Mouse (Mus musculus) embryo, embryonic 10 days (tissue): Measurements from ENCODE around the gene Usp30.

ENCODE experiments used
- DNase-seq: peaks from one replicate; pipeline ENCODE4 v3.0.0-alpha.2; 2015; ENCODE audit warnings: low spot score

Gene Usp30

DNA sequence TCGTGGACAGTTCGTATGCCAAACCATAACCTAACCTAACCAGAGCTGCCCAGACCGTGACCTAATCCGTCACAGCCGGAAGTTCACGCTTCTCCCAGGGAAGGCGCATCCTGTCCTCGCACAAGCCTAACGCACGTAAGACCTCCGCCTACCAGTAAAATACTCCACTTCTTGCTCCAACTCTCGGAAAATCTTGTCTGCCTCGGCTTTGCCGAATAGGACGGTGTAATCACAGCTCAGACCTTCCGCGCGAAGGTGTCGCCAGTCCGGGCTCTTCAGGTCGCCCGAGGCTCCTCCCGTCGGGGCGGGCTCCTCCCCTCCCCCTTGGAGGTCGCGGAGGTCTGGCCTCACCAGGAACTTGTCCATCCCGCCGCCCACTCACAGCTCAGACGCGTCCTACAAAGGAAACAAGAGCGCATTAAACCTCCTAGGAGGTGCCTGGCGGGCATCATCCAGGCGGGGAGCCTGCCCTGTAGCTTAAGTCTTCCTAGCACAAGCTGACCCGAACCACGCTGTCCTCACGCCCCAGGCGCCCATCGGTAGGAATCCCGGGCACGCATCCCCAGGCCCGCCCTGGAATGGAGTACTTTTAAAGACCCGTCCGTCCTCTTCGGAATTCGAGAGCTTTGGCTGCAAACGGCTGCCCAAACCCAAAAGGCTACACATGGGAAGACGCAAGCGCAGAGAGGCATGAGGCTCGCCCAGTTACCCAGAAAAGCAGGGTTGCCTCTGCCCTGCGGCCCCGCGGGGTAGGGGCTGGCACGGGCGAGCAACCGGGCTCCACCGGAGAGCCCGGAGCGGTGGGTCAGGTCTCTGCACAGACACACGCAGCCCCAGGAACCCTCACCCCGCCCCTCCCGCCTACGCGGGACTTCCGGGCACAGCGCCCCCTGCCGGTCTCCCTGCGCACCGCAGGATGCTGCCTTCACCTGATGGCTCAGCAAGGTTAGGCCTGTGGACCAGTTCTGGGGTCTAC, 62.4 kb downstream of the Usp30 start, which contains the start of gene Alkbh2:
Gene Alkbh2 (minus strand): TSS at position 845 of the 976 bp plus-strand sequence.
- DNase-seq = peak; percentile 87

DNA sequence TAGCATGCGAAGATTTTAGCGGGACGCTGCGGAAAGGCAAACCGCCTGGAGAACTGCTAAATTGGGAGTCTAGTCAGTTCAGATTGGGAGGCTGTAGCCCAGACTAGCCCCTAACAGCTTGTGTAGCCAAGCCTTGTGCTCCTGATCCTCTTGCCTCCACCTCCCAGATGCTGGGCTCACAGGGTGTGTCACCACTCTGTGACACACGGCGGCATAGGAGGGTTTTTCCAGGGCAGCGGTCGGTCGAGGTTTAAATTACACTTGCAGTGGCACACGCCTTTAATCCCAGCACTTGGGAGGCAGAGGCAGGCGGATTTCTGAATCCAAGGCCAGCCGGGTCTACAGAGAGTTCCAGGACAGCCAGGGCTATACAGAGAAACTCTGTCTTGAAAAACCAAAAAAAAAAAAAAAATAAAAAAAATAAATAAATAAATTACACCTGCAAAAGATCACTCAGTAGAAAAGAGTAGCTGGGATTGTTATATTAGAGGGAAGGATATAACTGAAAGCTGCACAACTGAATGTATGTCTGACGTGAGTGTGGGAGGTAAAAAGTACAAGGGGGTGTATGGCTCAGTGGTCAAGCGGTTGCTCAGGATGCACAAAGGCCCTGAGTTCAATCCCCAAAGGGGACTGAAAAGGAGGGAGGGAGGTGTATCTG, 64.4 kb downstream of the Usp30 start:
- no peak for DNase-seq

DNA sequence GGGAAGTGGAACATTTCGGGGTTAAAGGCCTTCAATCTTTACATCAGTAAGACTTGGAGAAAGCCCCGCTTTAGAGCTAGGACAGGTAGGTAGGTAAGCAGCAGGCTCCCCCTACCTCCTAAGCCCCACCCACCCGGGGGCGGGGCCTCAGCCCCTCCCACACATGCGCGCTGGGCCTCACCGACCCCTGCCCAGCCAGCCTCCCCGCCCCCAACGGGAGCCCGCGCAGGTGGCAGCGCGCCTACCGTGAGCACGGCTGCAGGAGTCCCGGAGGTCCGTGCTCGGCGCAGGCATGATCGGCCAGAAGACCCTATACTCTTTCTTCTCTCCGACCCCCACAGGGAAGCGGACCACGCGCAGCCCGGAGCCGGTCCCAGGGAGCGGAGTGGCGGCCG, 64.9 kb downstream of the Usp30 start, which contains the start of gene Ung:
Gene Ung (plus strand): TSS at position 176 of the 395 bp plus-strand sequence.
- peak; percentile 57 for DNase-seq

DNA sequence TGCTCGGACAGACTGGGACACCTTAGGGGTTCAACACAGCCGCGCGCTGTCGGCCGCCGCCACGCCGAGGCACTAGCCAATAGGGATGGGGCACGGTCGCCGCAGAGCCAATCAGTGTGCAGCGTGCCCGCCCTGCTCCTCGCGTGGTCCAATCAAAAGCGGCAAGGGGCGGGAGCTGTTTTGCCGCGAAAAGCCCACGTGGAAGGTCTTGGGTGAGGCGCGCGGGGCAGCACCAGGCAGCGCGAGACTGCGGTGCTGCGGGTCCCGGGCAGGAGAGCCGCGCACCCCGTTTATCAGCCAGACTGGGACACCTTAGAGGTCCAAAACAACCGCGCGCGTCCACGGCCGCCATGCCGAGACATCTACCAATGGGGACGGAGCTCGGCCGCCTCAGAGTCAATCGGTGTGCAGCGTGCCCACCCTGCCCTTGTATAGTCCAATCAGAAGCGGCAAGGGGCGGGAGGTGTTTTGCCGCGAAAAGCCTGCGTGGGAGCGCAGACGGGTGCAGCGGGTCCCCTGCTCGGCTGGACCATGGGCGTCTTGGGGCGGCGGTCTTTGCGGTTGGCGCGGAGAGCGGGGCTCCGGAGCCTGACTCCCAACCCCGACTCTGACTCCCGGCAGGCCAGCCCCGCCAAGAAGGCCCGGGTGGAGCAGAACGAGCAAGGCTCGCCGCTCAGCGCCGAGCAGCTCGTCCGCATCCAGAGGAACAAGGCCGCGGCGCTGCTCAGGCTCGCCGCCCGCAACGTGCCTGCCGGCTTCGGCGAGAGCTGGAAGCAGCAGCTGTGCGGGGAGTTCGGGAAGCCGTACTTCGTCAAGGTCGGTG, 65.6 kb downstream of the Usp30 start:
- DNase-seq = peak; percentile 97

DNA sequence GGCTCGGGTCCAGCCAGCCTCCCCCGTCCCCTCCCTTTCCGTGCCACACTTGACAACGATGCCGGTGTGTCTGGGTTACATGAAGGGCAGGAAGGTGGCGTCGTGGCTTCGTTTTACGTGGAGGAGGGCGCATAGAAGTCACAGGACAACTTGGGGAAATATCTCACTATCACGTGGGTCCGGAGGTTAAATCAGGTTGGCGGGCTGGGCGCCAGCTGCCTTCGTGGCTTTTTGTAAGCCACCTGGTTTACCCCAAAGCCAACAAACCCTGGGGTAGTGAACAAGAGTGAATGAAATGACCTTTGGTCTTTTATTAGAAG, 66.2 kb downstream of the Usp30 start:
- peak; percentile 45 for DNase-seq

DNA sequence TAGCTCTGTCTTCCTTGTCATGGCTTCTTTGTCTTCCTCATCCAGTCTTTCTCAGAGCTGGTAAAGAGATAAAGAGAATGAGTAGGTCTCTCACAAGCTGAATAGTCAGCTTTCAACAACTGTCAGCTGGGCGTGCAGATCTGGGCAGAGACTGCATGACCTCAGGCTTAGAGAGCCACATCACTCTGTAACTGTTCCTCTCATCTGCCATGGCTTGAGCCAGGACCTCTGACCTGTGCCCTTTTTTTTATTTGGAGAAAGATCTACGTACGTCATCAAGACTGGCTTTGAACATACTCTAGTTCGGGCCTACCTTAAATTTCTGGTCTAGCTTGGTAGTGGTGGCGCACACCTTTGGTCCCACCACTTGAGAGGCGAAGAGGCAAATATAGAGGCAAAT, 67.6 kb downstream of the Usp30 start:
- DNase-seq = no peak

DNA sequence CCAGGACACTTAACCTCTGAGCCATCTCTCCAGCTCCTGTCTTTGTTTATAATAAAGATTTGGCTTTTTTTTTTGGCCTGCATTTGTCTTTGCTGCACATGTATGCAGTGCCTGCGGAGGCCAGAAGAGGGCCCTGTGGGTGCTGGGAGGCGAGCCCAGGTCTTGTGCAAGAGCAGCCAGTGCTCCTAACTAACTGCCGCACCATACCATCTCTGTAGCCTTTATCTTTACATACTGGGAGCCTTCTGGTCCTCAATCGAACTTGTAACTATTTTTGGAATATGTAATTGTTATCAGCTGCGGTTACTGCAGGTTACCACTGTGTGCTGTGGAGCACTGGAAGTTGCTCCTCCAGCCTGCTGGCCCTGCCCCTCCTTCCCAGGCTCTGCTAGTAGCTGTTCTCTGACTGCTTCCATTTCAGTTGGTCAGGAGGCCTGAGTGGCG, 68.9 kb downstream of the Usp30 start:
- DNase-seq = peak; percentile 36

DNA sequence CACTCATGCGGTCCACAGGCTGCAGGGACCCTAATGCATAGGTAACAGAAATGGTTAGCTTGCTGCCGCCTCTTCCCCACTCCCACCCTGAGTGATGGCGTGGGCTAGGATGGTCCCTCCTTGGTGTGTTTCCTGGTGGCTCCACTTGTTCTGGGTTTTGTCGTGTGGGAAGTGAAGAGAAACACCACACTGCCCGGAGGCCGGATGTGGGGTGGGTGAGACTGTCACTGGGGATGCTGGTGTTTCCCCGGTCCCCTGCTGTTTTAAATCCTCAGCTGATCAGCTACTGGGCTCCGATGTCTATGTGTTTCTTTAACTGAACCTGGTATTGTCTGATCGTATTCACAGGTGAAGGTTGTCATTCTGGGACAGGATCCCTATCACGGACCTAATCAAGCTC, 70.3 kb downstream of the Usp30 start:
- DNase-seq = no peak

DNA sequence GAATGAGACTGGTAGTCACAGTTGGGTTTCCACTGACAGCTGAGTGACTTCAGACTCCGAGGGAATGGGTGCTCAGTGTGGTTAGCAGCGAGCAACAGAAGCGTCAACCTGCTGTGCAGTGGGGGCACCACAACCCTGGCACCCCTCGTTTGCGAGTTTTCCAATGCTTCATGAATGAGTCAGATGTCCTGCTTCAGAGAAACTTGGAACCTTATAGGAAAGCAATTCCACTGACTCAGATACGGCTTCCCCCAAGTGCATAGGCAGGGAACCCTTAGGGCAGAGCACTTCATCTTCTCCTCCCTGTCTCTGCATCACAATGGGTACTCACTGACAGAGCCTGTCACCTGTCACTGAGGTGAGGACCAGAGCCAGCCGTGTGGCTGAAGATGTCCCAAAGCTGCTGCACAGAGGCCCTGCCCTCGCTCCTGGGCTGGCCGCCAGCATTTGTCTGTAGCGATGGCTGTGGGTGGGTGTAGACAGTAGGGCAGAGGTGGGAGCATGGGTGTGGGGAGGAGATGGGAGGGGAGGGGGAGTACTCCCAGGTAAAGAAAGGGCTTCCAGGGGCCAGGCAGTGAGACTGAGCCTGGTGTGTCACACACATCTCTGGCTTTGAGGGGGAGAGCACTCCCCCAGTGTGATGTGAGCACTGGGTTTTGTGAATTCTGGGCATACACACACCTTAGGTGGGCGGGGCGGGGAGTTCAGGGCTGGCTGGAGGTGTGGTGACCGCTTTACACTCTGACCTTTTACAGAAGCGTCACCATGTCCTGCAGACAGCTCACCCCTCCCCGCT, 72.4 kb downstream of the Usp30 start:
- no peak for DNase-seq

DNA sequence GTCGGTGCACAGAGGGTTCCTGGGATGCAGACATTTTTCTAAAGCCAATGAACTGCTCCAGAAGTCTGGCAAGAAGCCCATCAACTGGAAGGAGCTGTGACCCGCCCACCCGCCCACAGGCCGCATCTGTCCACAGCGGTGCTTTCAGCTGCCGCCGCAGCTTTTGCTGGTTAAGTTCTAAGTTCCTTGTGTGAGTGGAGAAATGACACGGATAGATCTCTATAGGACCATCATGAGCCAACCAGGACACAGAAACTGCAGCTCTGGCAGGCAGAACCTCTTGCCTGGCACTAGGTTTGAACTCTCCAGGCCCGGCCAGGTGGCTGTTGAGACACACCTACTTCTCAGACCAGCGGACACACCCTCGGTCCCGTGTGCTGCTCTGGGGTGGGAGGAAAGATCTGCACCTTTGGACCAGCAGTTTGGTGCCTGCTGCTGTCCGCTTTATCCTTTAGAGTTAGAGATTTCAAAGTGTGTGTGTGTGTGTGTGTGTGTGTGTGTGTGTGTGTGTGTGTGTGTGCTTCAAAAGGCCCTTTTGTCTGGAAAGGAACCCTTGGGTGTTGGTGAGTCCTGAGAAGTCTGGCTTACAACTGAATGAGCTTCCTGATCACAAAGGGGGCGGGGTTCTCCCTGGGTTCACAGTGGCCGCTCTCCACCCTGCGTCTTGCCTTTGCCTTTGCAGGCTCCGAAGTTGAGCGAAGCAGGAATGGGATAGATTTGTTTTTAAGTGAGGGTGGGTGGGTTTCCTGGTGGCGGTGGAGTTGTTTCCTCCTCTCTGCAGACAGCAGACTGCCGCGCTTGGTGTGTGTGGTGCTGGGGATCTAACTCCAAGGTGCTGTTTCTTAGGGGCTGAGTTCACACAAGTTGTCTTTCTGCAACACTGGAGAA, 73.3 kb downstream of the Usp30 start:
- no peak for DNase-seq

DNA sequence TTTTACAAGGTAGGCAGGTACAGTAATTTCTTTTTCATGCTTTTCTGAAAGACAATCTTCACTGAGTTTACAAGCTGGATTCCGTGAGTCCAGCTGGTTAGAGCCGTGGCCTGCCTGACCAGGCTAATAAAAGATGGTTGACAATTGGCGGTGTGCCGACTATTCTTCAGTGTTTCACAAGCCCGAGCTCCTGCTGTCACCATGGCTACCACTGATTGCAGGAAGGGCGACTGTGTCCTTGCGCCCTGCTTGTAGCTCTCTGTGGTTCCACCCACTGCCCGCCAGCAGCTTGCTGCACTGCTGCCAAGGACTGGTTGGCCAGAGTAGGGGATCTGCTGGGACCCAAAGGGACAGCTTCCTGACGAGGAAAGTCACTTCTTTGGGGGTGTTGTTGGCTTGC, 73.9 kb downstream of the Usp30 start:
- DNase-seq = peak; percentile 50

DNA sequence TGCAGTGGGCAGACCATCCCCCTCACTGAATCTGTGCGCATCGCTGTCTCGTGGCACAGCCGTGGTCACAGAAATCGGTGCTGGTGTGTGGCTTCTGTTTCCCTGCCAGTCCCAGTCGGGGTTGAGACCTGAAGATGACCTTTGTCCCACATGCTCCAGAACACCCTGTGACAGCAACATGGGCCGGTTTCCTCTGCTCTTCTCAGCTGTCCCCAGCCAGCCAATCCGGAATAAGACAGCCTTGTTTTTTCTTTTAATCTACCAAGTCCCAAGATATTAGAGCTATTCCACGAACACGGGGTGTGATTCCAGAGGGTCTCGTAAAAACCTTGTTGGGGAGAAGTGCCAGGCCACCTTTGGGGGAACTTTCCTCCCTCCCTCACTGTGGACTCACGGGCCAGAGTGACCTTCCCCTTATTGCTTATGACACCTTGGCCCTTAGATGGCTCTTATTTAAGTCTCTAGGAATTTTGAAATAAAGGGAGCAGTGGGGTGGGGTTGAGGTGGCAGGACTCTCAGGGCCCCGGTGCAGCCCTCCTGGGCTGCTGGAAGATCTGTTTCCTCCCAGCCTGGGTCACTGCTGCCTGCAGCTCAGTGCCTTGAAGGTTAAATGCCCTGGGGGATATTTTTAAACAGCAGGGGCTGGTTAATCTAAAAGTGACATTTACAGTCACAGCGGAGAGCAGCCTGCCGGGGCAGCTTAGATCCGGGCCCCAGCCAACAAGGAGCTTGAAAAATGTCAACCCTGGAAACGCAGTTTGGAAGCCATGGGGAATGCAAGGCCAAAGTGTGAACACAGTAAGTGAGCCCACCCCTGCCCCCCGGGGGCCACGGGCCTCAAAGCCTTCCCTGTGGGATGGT, 81.0 kb downstream of the Usp30 start, which contains the start of gene Acacb:
Gene Acacb (plus strand): TSS at position 508 of the 861 bp plus-strand sequence.
- no peak for DNase-seq

DNA sequence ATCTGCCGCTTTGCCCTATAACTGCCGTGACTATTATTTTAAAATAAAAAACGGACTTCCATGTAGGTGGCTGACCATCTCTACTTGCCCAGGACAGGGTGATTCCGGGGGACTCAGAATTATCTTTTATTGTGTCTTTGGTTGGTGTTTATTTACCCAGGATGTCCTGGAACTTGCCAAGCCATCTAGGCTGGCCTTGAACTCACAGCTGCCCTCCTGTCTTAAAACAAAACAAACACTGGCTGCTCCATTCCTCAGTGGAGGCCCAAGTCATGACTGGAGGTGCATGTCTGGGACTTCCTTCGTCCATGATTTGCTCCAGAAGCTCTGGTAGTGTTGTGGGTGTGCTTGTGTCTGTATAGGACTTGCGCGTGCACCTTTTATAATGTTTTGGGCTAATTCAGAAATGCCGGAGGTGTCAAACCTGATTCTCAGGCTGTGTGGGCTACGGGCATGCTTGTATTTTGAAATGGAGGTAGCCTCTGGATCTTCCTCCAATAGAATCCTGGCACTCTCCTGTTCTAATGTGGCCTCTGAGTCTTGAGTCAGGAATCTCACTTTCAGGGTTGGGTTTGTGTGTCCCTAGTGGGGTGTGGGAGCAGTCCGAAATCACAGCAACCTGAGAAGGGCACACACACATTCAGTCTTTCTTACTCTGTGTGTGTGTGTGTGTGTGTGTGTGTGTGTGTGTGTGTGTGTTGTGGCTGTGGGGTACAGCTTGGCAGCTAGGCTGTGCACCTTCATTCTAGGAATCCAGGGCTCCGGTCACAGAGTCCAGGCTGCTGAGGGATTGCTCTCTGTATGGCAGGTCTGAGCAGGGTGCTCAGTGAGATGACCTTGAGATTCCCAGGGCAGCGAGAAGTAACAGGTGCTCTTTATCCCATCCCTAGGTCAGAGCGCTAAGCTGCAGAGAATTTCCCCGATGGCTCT, 82.0 kb downstream of the Usp30 start:
- no peak for DNase-seq

DNA sequence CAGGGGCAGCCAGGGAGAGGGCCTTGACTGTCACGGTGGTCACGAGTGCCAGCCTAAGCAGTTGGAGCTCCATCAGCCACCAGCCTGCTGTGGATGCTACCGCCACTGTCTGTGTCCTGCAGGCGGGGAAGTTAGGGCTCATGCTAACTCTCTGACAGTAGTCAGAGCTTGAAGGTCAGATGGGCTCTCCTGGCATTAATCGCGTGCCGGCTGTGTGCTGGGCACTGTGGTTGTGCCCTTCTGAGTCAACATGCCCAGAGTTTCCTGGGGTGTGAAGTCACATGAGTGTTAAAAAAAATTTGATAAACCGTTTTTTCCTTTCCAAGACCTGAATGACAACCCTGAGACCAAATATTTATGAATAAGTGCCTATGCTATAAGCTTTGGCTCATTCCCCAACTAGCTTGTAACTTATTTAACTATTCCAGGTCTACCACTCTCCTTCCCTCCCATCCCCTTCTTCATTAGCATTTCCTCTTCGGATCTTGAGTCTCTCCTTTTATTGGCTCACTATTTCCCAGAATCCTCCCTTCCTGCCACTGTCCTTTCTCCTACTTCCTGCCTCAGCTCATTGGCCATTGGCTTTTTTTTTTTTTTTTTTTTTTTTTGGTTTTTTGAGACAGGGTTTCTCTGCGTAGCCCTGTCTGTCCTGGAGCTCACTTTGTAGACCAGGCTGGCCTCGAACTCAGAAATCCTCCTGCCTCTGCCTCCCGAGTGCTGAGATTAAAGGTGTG, 87.3 kb downstream of the Usp30 start:
- DNase-seq = no peak

DNA sequence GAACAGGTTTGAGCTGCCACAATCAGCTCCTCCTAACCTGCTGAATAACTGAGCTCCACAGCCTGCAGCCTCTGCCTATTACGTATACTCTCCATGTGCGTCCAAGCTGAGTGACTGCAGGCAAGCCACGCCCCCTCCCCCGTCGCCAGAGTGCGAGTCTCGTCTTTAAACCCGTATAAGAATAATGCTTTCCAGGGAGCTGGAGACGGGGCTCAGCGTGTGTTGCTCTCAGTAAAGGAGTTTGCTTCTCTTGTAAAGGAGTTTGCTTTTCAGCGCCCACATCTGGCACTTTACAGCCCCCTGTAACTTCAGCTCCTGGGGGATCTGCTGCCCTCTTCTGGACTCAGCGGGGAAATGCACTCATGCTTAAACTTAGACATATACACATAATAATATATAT, 88.2 kb downstream of the Usp30 start:
- peak; percentile 68 for DNase-seq

DNA sequence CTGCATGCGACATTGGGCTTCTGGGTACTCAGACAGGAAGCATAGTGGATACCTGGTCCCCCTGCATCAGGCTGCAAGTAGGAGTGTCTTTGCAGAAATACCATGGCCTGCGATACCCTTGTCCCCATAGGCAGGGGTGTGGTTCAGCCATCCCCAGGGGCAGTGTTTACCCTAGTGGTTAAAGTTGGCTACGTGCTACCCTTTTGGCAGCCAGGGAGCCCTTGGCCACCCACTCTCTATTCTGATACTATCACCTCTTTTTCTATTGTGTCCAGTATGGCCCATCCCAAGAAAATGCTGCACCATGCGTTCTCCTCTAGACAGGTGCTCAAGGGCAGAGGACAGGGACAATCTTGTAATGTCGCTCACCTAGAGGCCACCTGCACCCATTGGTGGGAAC, 89.5 kb downstream of the Usp30 start:
- DNase-seq = no peak

DNA sequence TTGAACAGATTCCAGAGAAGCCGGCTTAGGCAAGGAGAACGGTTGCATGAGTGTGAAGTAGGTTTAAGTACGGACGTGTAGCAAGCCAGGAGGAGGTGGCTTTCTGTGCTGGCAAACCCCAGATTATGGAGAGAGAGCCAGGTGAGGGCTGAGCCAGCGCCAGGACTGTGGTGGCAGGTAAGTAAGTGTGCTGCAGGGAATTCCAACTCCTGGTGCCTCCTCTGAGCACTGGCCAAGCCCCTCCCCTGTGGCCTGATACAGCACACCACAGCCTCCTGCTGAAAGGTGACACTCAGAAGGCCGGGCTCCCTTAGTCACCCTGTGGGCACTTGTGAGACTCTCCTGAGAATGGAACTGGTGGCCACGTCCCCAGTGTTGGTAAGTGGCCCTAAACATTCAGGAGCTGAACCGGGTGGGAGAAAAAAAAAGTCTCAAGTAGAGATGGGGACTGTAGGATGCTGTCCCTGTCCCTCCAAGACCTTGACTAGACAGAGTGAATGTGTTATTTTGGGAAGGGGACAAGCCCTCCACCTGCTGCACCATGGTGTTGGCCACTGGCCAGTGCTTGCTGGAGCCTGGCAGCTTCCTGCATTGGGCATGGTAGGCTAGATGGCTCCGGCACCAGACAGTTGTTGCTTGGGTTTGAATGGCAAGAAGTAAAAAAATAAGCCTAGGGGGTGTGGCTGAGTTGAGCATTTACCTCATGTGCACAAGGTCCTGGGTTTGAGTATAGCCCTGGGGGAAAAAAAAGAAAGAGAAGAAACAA, 90.1 kb downstream of the Usp30 start:
- DNase-seq = no peak
